Mouse (Mus musculus) E14TG2a.4 (cell line): ENCODE results near the gene Tapt1.

Source experiments
- CTCF ChIP-seq: conservative IDR thresholded peaks from 2 replicates; pipeline ENCODE4 v1.5.1; 2014; ENCODE audit warnings: low read length
- NANOG ChIP-seq: IDR thresholded peaks from 2 replicates; pipeline ENCODE4 v1.6.1; 2014; ENCODE audit warnings: borderline replicate concordance, low read length, mixed read lengths
- POU5F1 ChIP-seq: IDR thresholded peaks from 2 replicates; pipeline ENCODE4 v1.6.1; 2014; ENCODE audit warnings: low read length, borderline replicate concordance

- TF ChIP-seq CTCF, result no peak
- TF ChIP-seq POU5F1, result no peak
- no peak for TF ChIP-seq NANOG
These were observed 22.9 kb upstream of the Tapt1 start for GRCm38 (mm10) chr5:44249363-44249762.
